Mouse (Mus musculus) liver, embryonic 12.5 days (tissue): Measurements from ENCODE around the gene Setd3. TPM values are rescaled to one million over a fixed set of nuclear protein-coding genes. Genes with fewer than 3 reads are reported as not detected.

ENCODE experiments used
- ATAC-seq: fragments of 200-750 bp; cut with Nextera tagmentation; 2 replicates; pipeline ENCODE4 v1.8.0; 2017; ENCODE audit warnings: moderate number of reproducible peaks, mild to moderate bottlenecking, moderate library complexity
- H3K27ac ChIP-seq: fragments of 300-500 bp; sonication (generic); 2 replicates; pipeline ENCODE4 v1.5.1; 2016; ENCODE audit warnings: mild to moderate bottlenecking
- H3K27me3 ChIP-seq: fragments of 300-500 bp; sonication (generic); replicated peaks from 2 replicates; pipeline ENCODE4 v1.6.1; 2016; ENCODE audit warnings: mild to moderate bottlenecking, moderate library complexity
- H3K36me3 ChIP-seq: fragments of 300-500 bp; sonication (generic); 2 replicates; pipeline ENCODE4 v1.6.1; 2016; ENCODE audit warnings: mild to moderate bottlenecking, moderate library complexity
- H3K4me1 ChIP-seq: fragments of 300-500 bp; sonication (generic); 2 replicates; pipeline ENCODE4 v1.6.1; 2016
- H3K4me2 ChIP-seq: fragments of 300-500 bp; sonication (generic); 2 replicates; pipeline ENCODE4 v1.6.1; 2016; ENCODE audit warnings: mild to moderate bottlenecking, moderate library complexity
- H3K4me3 ChIP-seq: fragments of 300-500 bp; sonication (generic); 2 replicates; pipeline ENCODE4 v1.5.1; 2016; ENCODE audit warnings: mild to moderate bottlenecking, moderate library complexity
- H3K9ac ChIP-seq: fragments of 300-500 bp; sonication (generic); 2 replicates; pipeline ENCODE4 v1.6.1; 2016; ENCODE audit warnings: mild to moderate bottlenecking, moderate library complexity
- H3K9me3 ChIP-seq: fragments of 300-500 bp; sonication (generic); replicated peaks from 2 replicates; pipeline ENCODE4 v1.6.1; 2016; ENCODE audit warnings: mild to moderate bottlenecking, moderate library complexity
- WGBS: fragments of 180-500 bp; shearing (Covaris S2); methylation state at CpG from one replicate; pipeline ENCODE4 v1.1.7; 2016; ENCODE audit not compliant: insufficient replicate concordance; 5-methylcytosine and 5-hydroxymethylcytosine counted together
- polyA plus RNA-seq: library from polyadenylated mRNA; unstranded; fragments of >200 nt; fragmentation: Nextera tagmentation; extraction: Ambion mirVana; gene quantifications from 2 replicates; pipeline ENCODE4 v1.2.1, GENCODE M21; 2016

Gene Setd3
- polyA plus RNA-seq: 71.3 and 76.4 TPM in 2 replicates

- peaks cover 36% of the 10 kb centered on the region for H3K36me3 ChIP-seq
- H3K27me3 ChIP-seq: no peaks in the 10 kb centered on the region
- H3K9ac ChIP-seq: peak within 1 kb of the TSS; percentile 98
- peak within 1 kb of the TSS; percentile 99 for H3K4me3 ChIP-seq
- ATAC-seq: no peak
- 3% methylated on average over 6 of the region's 9 CpGs for WGBS
- no peaks in the 10 kb centered on the region for H3K9me3 ChIP-seq
- H3K27ac ChIP-seq: peak within 1 kb of the TSS; percentile 95
- H3K4me2 ChIP-seq: peak within 1 kb of the TSS; percentile 95
- H3K4me1 ChIP-seq: peaks cover 47% of the 10 kb centered on the region
These were observed at the start of gene Setd3 for GRCm38 (mm10) chr12:108179246-108179320. Setd3 (minus strand) TSS chr12:108179314.

GRCm38 (mm10) chr12:108227527-108227926 is 48.4 kb upstream of the Setd3 start:
- H3K36me3 ChIP-seq: no peaks in the 10 kb centered on the region
- peaks cover 50% of the 10 kb centered on the region for H3K4me1 ChIP-seq
- ATAC-seq: no peak
- H3K27me3 ChIP-seq: no peaks in the 10 kb centered on the region
- H3K9ac ChIP-seq: no peak overlapping the region
- no peaks in the 10 kb centered on the region for H3K9me3 ChIP-seq
- no peak overlapping the region for H3K4me3 ChIP-seq
- H3K4me2 ChIP-seq: no peak overlapping the region
- no peak overlapping the region for H3K27ac ChIP-seq
- WGBS: 77% methylated on average over 16 of the region's 16 CpGs

GRCm38 (mm10) chr12:108226941-108227340 is 47.8 kb upstream of the Setd3 start:
- Histone ChIP-seq H3K9me3 (no peaks in the 10 kb centered on the region), H3K4me3 (no peak overlapping the region), H3K4me2 (no peak overlapping the region), H3K9ac (no peak overlapping the region), H3K36me3 (no peaks in the 10 kb centered on the region), H3K27ac (no peak overlapping the region), H3K4me1 (peaks cover 48% of the 10 kb centered on the region), H3K27me3 (no peaks in the 10 kb centered on the region)
- ATAC-seq: no peak
- 66% methylated on average over 12 of the region's 12 CpGs for WGBS

DNA sequence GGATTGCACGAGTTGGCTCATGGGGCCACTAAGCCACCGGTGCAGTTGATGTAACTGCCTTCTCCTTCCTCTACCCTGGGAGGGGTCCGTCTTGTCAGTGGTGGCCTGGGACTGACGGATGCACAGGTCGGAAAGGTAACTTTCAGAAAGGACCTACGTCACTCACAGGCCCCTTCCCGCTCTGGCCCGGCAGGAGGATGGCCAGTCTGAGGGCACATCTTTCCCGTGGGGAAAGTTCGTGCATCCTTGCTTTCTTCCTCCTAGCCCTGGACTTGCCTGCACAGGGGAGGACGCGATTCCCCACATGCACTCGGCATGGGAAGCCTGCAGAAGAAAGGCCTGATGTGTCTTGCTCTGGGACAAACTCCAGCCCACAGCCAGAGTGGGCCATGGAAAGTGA is 47.1 kb upstream of the Setd3 start:
- Histone ChIP-seq H3K36me3 (no peaks in the 10 kb centered on the region), H3K4me1 (peaks cover 44% of the 10 kb centered on the region), H3K9ac (no peak overlapping the region), H3K27ac (no peak overlapping the region), H3K9me3 (no peaks in the 10 kb centered on the region), H3K27me3 (no peaks in the 10 kb centered on the region), H3K4me3 (no peak overlapping the region), H3K4me2 (no peak overlapping the region)
- 67% methylated on average over 13 of the region's 13 CpGs for WGBS
- ATAC-seq: no peak

GRCm38 (mm10) chr12:108225781-108226180 is 46.7 kb upstream of the Setd3 start:
- Histone ChIP-seq H3K9me3 (no peaks in the 10 kb centered on the region), H3K27me3 (no peaks in the 10 kb centered on the region), H3K36me3 (no peaks in the 10 kb centered on the region), H3K4me2 (no peak overlapping the region), H3K9ac (no peak overlapping the region), H3K4me3 (no peak overlapping the region), H3K27ac (no peak overlapping the region), H3K4me1 (peaks cover 46% of the 10 kb centered on the region)
- WGBS: 54% methylated on average over 7 of the region's 7 CpGs
- ATAC-seq: no peak

- no peak overlapping the region for H3K4me2 ChIP-seq
- 63% methylated on average over 7 of the region's 8 CpGs for WGBS
- no peak overlapping the region for H3K9ac ChIP-seq
- H3K9me3 ChIP-seq: no peaks in the 10 kb centered on the region
- H3K27me3 ChIP-seq: no peaks in the 10 kb centered on the region
- peaks cover 39% of the 10 kb centered on the region for H3K4me1 ChIP-seq
- ATAC-seq: no peak
- no peaks in the 10 kb centered on the region for H3K36me3 ChIP-seq
- H3K4me3 ChIP-seq: no peak overlapping the region
- no peak overlapping the region for H3K27ac ChIP-seq
These were observed 44.2 kb upstream of the Setd3 start for GRCm38 (mm10) chr12:108223357-108223756.

DNA sequence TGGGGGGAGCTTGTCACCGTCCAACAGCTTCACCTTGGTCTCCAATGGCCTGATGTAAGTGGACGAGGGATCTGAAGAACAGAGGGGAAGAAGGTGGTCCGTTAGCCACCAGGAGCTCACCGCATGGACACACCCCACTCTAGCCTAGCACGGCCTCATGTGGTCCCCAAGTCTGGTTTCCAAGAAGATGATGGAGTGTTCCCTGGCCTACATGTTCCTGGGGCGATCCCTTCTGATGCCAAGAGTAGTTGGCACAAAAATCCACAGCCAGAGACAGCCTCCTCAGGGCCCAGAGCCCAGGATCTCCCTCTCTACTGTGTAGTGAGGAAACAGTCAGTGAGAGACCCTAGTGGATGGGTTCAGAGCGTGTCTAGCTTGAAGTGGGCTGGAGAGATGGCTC is 42.6 kb upstream of the Setd3 start:
- H3K9ac ChIP-seq: no peak overlapping the region

GRCm38 (mm10) chr12:108221206-108221605 is 42.1 kb upstream of the Setd3 start:
- Histone ChIP-seq H3K9ac (no peak overlapping the region), H3K4me3 (no peak overlapping the region), H3K4me2 (no peak overlapping the region), H3K4me1 (peaks cover 38% of the 10 kb centered on the region; the same call in 1 of the 2 replicates), H3K27me3 (no peaks in the 10 kb centered on the region), H3K27ac (no peak overlapping the region), H3K36me3 (no peaks in the 10 kb centered on the region), H3K9me3 (no peaks in the 10 kb centered on the region)
- ATAC-seq: no peak; the same call in 1 of the 2 replicates
- 54% methylated on average over 10 of the region's 10 CpGs for WGBS

More for the DNA sequence above, 42.6 kb upstream of the Setd3 start:
- Histone ChIP-seq H3K27ac (no peak overlapping the region), H3K27me3 (no peaks in the 10 kb centered on the region), H3K36me3 (no peaks in the 10 kb centered on the region), H3K9me3 (no peaks in the 10 kb centered on the region), H3K4me1 (peaks cover 39% of the 10 kb centered on the region; the same call in 1 of the 2 replicates), H3K4me2 (no peak overlapping the region), H3K4me3 (no peak overlapping the region)
- ATAC-seq: no peak
- WGBS: 84% methylated on average over 7 of the region's 7 CpGs

DNA sequence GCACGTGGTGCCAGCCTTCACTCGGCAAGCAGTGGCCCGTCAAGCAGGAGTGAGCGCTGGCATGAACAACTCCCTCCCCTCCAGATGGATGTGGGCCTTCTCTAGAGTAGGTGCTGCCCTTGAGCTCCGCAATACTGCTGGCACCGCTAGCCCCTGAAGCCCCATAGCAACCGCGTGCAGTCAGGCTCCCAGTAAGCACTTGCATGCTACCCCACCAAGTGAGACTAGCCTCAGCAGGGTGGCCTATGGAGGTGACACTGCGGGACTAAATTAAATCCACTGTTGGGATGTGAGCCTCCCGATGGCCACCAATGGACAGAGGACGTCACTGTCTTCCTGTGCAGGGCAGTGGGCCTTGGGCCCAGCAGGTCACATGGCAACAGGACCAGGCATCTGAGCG is 41.5 kb upstream of the Setd3 start:
- no peak overlapping the region for H3K4me3 ChIP-seq
- no peak overlapping the region for H3K9ac ChIP-seq
- no peaks in the 10 kb centered on the region for H3K36me3 ChIP-seq
- H3K27me3 ChIP-seq: no peaks in the 10 kb centered on the region
- peaks cover 32% of the 10 kb centered on the region; the same call in 1 of the 2 replicates for H3K4me1 ChIP-seq
- ATAC-seq: no peak
- 73% methylated on average over 12 of the region's 12 CpGs for WGBS
- H3K27ac ChIP-seq: no peak overlapping the region
- H3K9me3 ChIP-seq: no peaks in the 10 kb centered on the region
- H3K4me2 ChIP-seq: no peak overlapping the region

DNA sequence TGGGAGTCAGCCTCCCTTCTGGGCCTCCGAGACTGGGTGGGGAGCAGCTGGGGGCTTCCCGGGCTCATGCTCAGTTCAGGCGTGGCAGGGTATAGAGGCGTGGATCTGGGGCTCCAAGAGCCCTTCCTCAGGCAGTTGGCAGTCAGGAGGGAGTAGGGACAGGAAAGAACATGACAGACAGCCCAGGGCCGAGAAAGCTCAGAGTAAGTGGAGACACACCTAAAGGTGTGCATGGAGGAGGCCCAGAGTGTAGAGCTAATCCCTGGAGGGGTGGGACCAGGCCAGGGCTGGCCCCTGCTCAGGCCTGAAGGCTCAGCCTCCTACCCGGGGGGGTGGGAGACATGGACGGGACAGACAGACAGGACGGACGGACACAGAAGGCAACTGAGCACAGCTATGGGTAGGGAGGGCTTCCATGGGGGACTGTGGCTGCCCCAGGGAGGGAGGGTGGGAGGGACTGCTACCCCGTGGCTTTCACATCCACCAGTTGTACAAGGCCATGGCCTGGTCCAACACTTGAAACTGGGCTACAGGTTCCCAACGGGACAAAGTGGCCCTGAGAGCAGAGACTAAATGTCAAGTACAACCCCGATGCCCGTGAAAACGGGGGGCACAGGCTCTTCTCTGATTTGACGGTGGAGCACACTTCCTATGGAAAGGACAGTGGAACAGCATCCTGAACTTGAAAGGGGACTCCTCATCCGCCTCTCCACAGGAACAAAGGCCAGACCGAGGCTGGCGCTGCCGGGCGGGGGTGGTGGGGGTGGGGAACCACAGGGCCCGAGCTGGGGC is 40.9 kb upstream of the Setd3 start:
- Histone ChIP-seq H3K27ac (no peak overlapping the region), H3K9ac (no peak overlapping the region), H3K4me2 (no peak overlapping the region), H3K27me3 (no peaks in the 10 kb centered on the region), H3K4me1 (peaks cover 29% of the 10 kb centered on the region; the same call in 1 of the 2 replicates), H3K36me3 (no peaks in the 10 kb centered on the region), H3K4me3 (no peak overlapping the region), H3K9me3 (no peaks in the 10 kb centered on the region)
- ATAC-seq: no peak
- WGBS: 75% methylated on average over 21 of the region's 21 CpGs

DNA sequence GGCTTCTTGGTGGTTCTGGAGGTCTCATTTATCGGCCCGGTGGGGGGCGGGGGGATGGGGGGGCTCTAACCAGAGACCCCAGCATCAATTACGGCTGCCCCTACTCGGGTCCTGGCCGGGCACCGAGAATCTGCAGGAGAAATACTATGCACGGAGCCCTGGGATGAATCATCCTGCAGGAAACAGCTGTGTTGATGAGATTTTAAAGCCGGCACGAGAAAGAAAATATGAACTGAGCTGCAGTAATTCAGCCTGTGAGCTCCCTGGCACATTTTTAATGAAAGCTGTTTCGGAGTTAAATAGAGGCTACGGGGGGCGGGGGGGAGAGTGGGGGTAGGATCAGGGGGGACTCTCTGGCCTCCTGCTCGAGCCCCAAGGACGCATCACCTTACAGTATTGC is 40.0 kb upstream of the Setd3 start:
- H3K27ac ChIP-seq: no peak overlapping the region
- WGBS: 63% methylated on average over 15 of the region's 15 CpGs
- no peaks in the 10 kb centered on the region for H3K9me3 ChIP-seq
- H3K27me3 ChIP-seq: no peaks in the 10 kb centered on the region
- ATAC-seq: no peak
- H3K36me3 ChIP-seq: no peaks in the 10 kb centered on the region
- no peak overlapping the region for H3K4me2 ChIP-seq
- H3K4me1 ChIP-seq: peaks cover 31% of the 10 kb centered on the region
- no peak overlapping the region for H3K4me3 ChIP-seq
- H3K9ac ChIP-seq: no peak overlapping the region

DNA sequence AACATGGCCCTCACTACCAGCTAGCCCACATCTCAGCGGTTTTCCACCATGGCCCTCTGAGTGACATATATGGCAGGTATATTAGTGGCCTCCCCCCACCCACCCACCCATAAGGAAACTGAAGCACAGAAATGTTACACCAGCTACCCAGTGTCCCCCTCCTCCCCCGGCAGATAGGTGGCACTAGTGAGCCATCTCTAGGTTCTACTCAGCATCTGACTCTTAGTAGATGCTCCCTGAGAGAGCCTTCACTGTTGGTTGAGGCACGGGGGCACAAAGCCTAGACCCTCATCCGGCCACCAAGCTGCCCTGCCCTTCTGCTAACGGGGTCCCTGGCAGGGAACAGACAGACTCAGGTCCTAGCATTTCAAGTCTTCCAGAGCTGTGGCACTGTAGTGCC is 38.5 kb upstream of the Setd3 start:
- Histone ChIP-seq H3K27me3 (no peaks in the 10 kb centered on the region), H3K36me3 (no peaks in the 10 kb centered on the region), H3K9ac (no peak overlapping the region), H3K9me3 (no peaks in the 10 kb centered on the region), H3K27ac (no peak overlapping the region), H3K4me3 (no peak overlapping the region), H3K4me2 (no peak overlapping the region), H3K4me1 (peaks cover 44% of the 10 kb centered on the region)
- 33% methylated on average over 5 of the region's 5 CpGs for WGBS
- ATAC-seq: no peak
